ENCODE assay signal across 8 mouse cellular contexts in the genomic region with DNA sequence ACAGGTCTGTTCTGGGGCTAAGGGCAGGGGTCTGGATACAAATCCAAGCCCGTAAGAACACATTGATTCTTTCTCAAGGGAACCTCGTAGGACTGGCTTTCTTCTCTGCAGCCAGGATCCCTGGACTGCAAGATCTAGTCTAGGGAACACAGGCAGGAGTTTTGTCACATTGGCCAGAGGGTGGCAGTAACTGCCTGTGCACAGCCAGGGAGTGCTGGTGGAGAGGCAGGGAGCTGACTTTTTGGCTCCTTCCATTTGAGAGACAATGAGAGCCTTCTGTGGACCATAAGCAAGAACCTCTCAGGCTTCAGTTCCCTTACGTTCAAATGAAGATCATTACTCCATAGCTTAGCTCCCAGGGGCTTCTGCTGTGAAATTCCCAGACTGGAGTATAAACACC. TPM values are rescaled to one million over a fixed set of nuclear protein-coding genes. Genes with fewer than 3 reads are reported as not detected.
A peak's percentile ranks its signal among the peaks of the same experiment; 100 is the strongest.
DNase-seq lines count a peak whose midpoint lies in the region; ATAC-seq lines count a peak whose summit lies in the region.

No protein-coding gene starts in this region.

- no peak overlapping the region for H3K27ac ChIP-seq in heart, embryonic 12.5 days (ENCODE audit: poor library complexity, severe bottlenecking)

- peak; percentile 41 to 55 for DNase-seq in heart, adult 18-20 months
- DNase-seq in 416B (ENCODE audit: low read depth): peak; percentile 64
- DNase-seq in adrenal gland, postnatal 14 days: peak; percentile 75
- peak; percentile 43 for DNase-seq in frontal cortex, postnatal 14 days (ENCODE audit: low spot score in 2 of 2)
- peak; percentile 39 to 53 for DNase-seq in layer of hippocampus, adult 8-10 months (ENCODE audit: low spot score in 2 of 2)
- DNase-seq in neural tube, embryonic 10.5 days (ENCODE audit: extremely low spot score, low spot score): peak; percentile 64
- peak; percentile 57 for DNase-seq in yolk sac, embryonic 10.5 days (ENCODE audit: low spot score)

- WGBS in heart, embryonic 12.5 days: 20% methylated on average over 3 of the region's 3 CpGs

- no peak for ATAC-seq in heart, embryonic 12.5 days (ENCODE audit: insufficient number of reproducible peaks, low FRiP score)

- peaks cover 11% of the 10 kb centered on the region; the same call in 1 of the 2 replicates for H3K27me3 ChIP-seq in heart, embryonic 12.5 days (replicated peaks)

- H3K4me1 ChIP-seq in heart, embryonic 12.5 days (replicated peaks): peaks cover 17% of the 10 kb centered on the region

- no peak overlapping the region for H3K9ac ChIP-seq in heart, embryonic 12.5 days

- H3K4me2 ChIP-seq in heart, embryonic 12.5 days: no peak overlapping the region

- no peaks in the 10 kb centered on the region for H3K9me3 ChIP-seq in heart, embryonic 12.5 days (replicated peaks)

- H3K36me3 ChIP-seq in heart, embryonic 12.5 days: no peaks in the 10 kb centered on the region

- no peak overlapping the region for H3K4me3 ChIP-seq in heart, embryonic 12.5 days

RNA-seq across cellular contexts. Expression of gene Wdr61, which starts 4.1 kb away (rescaled TPM):
- 10 to 100 TPM; 28.9 to 37.4 TPM for total RNA-seq in heart, adult 18-20 months (2021)
- 99.5 and 101 TPM in 2 replicates for polyA plus RNA-seq in heart, embryonic 12.5 days (2016; fragmentation: Nextera tagmentation; extraction: Ambion mirVana)
- 71.9 and 72.6 TPM in 2 replicates for total RNA-seq in adrenal gland, postnatal 14 days (2021)
- total RNA-seq in layer of hippocampus, adult 8-10 months (2022): 10 to 100 TPM; 56.4 to 59.6 (median 58.4) TPM

RNA-seq across cellular contexts. Expression of gene Crabp1, which starts 26.2 kb away (rescaled TPM):
- total RNA-seq in heart, adult 18-20 months (2021): not detected
- polyA plus RNA-seq in heart, embryonic 12.5 days (2016; fragmentation: Nextera tagmentation; extraction: Ambion mirVana): 21.4 and 24.5 TPM in 2 replicates
- 6.5 and 8.2 TPM in 2 replicates for total RNA-seq in adrenal gland, postnatal 14 days (2021)
- total RNA-seq in layer of hippocampus, adult 8-10 months (2022): 1 to 10 TPM in 2 of 4 experiments, not detected in 2; 1.0 to 1.3 TPM

RNA-seq across cellular contexts. Expression of gene Dnaja4, which starts 39.7 kb away (rescaled TPM):
- total RNA-seq in heart, adult 18-20 months (2021): 10 to 100 TPM; 82.3 to 91.1 TPM
- 29.0 and 31.1 TPM in 2 replicates for polyA plus RNA-seq in heart, embryonic 12.5 days (2016; fragmentation: Nextera tagmentation; extraction: Ambion mirVana)
- 15.7 and 18.2 TPM in 2 replicates for total RNA-seq in adrenal gland, postnatal 14 days (2021)
- total RNA-seq in layer of hippocampus, adult 8-10 months (2022): 10 to 100 TPM; 39.8 to 61.1 (median 47.2) TPM
